Mouse (Mus musculus) heart, embryonic 14.5 days (tissue): ENCODE data around the gene Elmod1. TPM values are rescaled to one million over a fixed set of nuclear protein-coding genes. Genes with fewer than 3 reads are reported as not detected.

Experiments used
- ATAC-seq: fragments of 200-750 bp; cut with Nextera tagmentation; 2 replicates; pipeline ENCODE4 v1.8.0; 2017; ENCODE audit warnings: low read depth, moderate TSS enrichment; ENCODE audit not compliant: insufficient number of reproducible peaks, insufficient read depth, low FRiP score
- H3K27ac ChIP-seq, 2 experiments: fragments of 200-500 bp in 1 of 2; fragments of 300-500 bp in 1 of 2; sonication (generic) in 1 of 2; replicated peaks in 1 of 2; 2 replicates each; pipeline ENCODE4 v1.5.1; 2012 to 2014; ENCODE audit warnings: low read depth in 2 of 2, low read length in 2 of 2, control low read depth in 1 of 2, mild to moderate bottlenecking in 1 of 2, mixed read lengths in 1 of 2; ENCODE audit not compliant: control insufficient read depth in 1 of 2, insufficient read depth in 1 of 2
- H3K27me3 ChIP-seq: fragments of 300-500 bp; sonication (generic); 2 replicates; pipeline ENCODE4 v1.6.1; 2014; ENCODE audit warnings: mild to moderate bottlenecking, low read length, control low read depth; ENCODE audit not compliant: control insufficient read depth, insufficient read depth
- H3K36me3 ChIP-seq: fragments of 300-500 bp; sonication (generic); 2 replicates; pipeline ENCODE4 v1.6.1; 2014; ENCODE audit warnings: mild to moderate bottlenecking, control low read depth, low read length, mixed read lengths; ENCODE audit not compliant: control insufficient read depth, insufficient read depth
- H3K4me1 ChIP-seq, 2 experiments: fragments of 200-500 bp in 1 of 2; fragments of 300-500 bp in 1 of 2; sonication (generic) in 1 of 2; 2 replicates each; pipeline ENCODE4 v1.6.1; 2012 to 2014; ENCODE audit warnings: low read length in 2 of 2, control low read depth in 1 of 2, mixed read lengths in 1 of 2; ENCODE audit not compliant: control insufficient read depth in 2 of 2, insufficient read depth in 2 of 2
- H3K4me2 ChIP-seq: fragments of 300-500 bp; sonication (generic); 2 replicates; pipeline ENCODE4 v1.6.1; 2014; ENCODE audit warnings: mild to moderate bottlenecking, low read length
- H3K4me3 ChIP-seq, 2 experiments: fragments of 200-500 bp in 1 of 2; fragments of 300-500 bp in 1 of 2; sonication (generic) in 1 of 2; 2 replicates each; pipeline ENCODE4 v1.5.1; 2012 to 2014; ENCODE audit warnings: low read length in 2 of 2, mild to moderate bottlenecking in 2 of 2, control low read depth in 1 of 2, low read depth in 1 of 2, moderate library complexity in 1 of 2; ENCODE audit not compliant: control insufficient read depth in 1 of 2, insufficient read depth in 1 of 2
- H3K9ac ChIP-seq: fragments of 300-500 bp; sonication (generic); 2 replicates; pipeline ENCODE4 v1.6.1; 2014; ENCODE audit warnings: mild to moderate bottlenecking, low read length
- H3K9me3 ChIP-seq: fragments of 300-500 bp; sonication (generic); 2 replicates; pipeline ENCODE4 v1.6.1; 2016; ENCODE audit warnings: low read length, control low read depth; ENCODE audit not compliant: control insufficient read depth
- WGBS: fragments of 180-500 bp; shearing (Covaris S2); extraction: QIAGEN DNeasy Blood & Tissue Kit; methylation state at CpG from one replicate; pipeline ENCODE4 v1.1.7; 2014; 5-methylcytosine and 5-hydroxymethylcytosine counted together
- polyA plus RNA-seq: library from polyadenylated mRNA; unstranded; fragments of >200 nt; fragmentation: Nextera tagmentation; extraction: Ambion mirVana; gene quantifications from 2 replicates; pipeline ENCODE4 v1.2.1, GENCODE M21; 2014

Gene Elmod1
- polyA plus RNA-seq, 1 experiment from 2014 or later = 0.09 TPM

- H3K9ac ChIP-seq = no peak overlapping the region
- no peak for ATAC-seq
- H3K4me1 ChIP-seq = no peaks in the 10 kb centered on the region
- H3K27ac ChIP-seq = no peak overlapping the region
- H3K4me2 ChIP-seq = no peak overlapping the region
- H3K4me3 ChIP-seq = no peak overlapping the region
- no peaks in the 10 kb centered on the region for H3K9me3 ChIP-seq
- no peaks in the 10 kb centered on the region for H3K27me3 ChIP-seq
- no peaks in the 10 kb centered on the region for H3K36me3 ChIP-seq
- WGBS = 78% methylated on average over 5 of the region's 5 CpGs
These were observed 64.8 kb downstream of the Elmod1 start for GRCm38 (mm10) chr9:53910331-53910730.

- WGBS = 82% methylated on average over 10 of the region's 10 CpGs
- ATAC-seq = no peak
These were observed 68.3 kb downstream of the Elmod1 start for GRCm38 (mm10) chr9:53906798-53907197.

DNA sequence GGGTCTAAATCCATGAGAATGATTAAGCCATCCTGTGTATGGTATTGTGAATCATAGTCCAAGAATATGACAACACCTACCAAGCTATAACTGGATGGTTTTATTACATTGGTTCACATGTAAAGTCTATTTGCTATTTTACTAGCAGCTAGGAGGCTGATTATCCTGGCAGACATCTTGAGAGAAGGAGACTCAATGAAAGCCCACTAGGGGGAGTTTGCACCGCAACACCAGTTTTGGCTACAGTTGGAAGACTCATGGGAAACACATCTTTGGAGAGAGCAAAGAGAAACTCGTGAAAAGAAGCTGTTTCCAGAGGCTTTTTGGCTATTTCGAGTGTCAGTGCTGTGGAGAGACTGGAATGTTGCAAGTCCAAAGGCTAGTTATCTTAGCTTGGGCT, 69.7 kb downstream of the Elmod1 start:
- no peak overlapping the region for H3K27ac ChIP-seq
- WGBS = 38% methylated on average over 3 of the region's 3 CpGs
- H3K4me1 ChIP-seq = no peaks in the 10 kb centered on the region
- H3K4me3 ChIP-seq = no peak overlapping the region
- no peak for ATAC-seq
- no peaks in the 10 kb centered on the region for H3K9me3 ChIP-seq
- no peaks in the 10 kb centered on the region for H3K27me3 ChIP-seq
- H3K4me2 ChIP-seq = no peak overlapping the region
- no peak overlapping the region for H3K9ac ChIP-seq
- H3K36me3 ChIP-seq = no peaks in the 10 kb centered on the region

More at GRCm38 (mm10) chr9:53906798-53907197, 68.3 kb downstream of the Elmod1 start:
- Histone ChIP-seq H3K9ac (no peak overlapping the region), H3K27ac (no peak overlapping the region), H3K4me2 (no peak overlapping the region), H3K4me3 (no peak overlapping the region), H3K36me3 (no peaks in the 10 kb centered on the region), H3K9me3 (no peaks in the 10 kb centered on the region), H3K27me3 (no peaks in the 10 kb centered on the region), H3K4me1 (no peaks in the 10 kb centered on the region)

DNA sequence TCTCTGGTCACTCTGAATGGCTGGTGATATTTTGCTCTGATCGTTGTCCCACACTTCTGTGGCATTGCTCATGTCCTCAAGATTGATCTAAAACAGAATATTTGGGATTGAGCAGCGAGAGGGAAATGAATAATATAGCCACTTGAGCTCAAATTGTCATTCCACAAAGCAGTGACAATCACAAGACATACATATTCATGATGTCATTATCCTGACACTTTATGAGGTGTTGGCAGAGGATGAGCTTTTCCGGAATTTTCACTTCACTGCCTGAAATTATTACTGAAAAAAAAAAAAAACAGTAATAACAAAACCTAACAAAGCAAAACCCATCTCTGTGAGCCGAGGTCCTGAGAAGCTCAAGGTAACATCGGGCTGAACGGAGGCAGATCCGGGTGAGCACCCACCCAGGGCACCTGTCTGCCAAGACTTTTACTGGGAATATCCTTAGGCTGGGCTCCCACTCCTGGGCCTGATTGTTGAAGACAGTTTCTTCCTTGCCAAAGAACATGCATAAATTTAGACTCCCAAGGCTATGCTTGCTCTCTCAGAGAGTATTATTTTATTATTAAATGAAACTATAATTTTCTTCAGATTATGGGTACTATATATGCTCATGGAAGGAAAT, 71.8 kb downstream of the Elmod1 start:
- Histone ChIP-seq H3K36me3 (no peaks in the 10 kb centered on the region), H3K27ac (no peak overlapping the region), H3K9ac (no peak overlapping the region), H3K27me3 (no peaks in the 10 kb centered on the region), H3K4me3 (no peak overlapping the region), H3K4me2 (no peak overlapping the region), H3K9me3 (no peaks in the 10 kb centered on the region), H3K4me1 (no peaks in the 10 kb centered on the region)
- no peak for ATAC-seq
- WGBS = 86% methylated on average over 7 of the region's 7 CpGs

- Histone ChIP-seq H3K36me3 (no peaks in the 10 kb centered on the region), H3K27ac (no peak overlapping the region), H3K4me3 (no peak overlapping the region), H3K4me2 (no peak overlapping the region), H3K9me3 (no peaks in the 10 kb centered on the region), H3K27me3 (no peaks in the 10 kb centered on the region), H3K4me1 (no peaks in the 10 kb centered on the region), H3K9ac (no peak overlapping the region)
- WGBS = 79% methylated on average over 6 of the region's 6 CpGs
- no peak for ATAC-seq
These were observed 75.3 kb downstream of the Elmod1 start for GRCm38 (mm10) chr9:53899836-53900235.

DNA sequence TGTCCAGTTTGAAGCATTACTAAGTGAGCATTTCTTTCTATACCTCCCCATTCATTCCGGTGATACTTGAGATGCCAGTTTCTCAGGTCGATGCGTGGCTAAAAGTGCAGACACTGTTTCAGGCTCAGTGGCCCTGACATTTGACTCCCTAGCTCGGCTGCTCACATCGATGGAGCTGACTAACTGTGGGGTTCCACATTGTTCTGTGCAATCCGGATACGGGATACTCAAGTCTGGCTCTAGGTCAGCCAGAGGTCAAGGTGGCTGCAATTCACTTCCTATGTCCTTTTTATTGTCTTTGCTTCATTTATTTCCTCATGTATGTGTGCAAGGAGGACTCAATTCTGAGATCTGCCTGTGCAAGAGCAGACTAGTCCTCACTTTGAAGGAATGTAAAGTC, 79.3 kb downstream of the Elmod1 start:
- Histone ChIP-seq H3K27ac (no peak overlapping the region), H3K9me3 (no peaks in the 10 kb centered on the region), H3K4me2 (no peak overlapping the region), H3K9ac (no peak overlapping the region), H3K36me3 (no peaks in the 10 kb centered on the region), H3K4me1 (no peaks in the 10 kb centered on the region), H3K27me3 (no peaks in the 10 kb centered on the region), H3K4me3 (no peak overlapping the region)
- 75% methylated on average over 7 of the region's 7 CpGs for WGBS
- no peak for ATAC-seq

DNA sequence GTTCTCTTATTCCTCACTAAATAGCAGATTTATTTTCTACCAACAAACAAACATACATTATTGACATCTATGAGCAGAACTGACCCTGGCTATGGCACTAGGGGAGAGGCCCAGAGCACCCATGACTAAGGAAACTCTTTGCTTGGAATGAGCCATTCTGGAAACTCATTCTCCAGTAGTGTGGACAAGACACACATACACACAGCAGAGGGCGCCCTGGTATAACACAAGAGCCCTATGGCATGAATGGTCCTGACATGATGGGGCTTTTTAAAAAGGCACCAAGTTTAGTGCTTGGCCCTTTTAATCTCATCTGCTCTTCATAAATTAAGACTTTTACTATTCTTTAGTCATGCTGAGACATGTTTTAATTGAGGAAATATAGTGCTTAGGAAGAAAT, 85.0 kb downstream of the Elmod1 start:
- WGBS = 0% methylated on average over 1 of the region's 1 CpGs

DNA sequence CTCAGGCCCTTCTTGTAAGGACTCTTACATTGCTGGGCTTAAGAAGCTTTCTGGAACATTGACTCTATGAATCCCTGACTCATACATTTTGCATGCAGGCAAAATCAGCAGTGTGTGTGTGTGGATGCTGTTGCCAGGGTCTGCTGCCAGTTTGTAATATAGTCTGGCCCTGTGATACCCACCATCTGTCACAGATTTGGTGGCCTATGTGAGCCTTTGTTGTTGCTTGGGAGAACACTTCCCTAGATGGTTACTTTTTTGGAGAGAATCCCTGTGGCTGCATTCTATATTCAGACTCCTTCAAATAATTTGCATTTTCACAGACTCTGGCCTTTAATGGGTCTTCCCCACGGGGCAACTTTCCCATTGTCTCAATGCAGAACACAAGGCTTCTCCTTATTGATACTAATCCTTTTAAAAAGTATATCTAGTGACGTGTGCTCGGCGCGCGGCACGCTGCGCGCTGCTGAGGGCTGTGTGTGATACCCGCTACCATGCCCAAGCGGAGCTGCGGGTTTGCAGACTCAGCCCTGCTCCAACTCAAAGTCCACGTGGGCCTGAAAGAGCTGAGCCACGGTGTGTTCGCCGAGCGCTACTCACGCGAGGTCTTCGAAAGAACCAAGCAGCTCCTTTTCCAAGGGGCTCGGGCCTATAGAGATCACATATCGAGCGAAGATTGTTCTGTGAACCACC, 91.4 kb downstream of the Elmod1 start:
- ATAC-seq = no peak
- H3K9me3 ChIP-seq = no peaks in the 10 kb centered on the region
- H3K4me3 ChIP-seq = no peak overlapping the region
- H3K27me3 ChIP-seq = no peaks in the 10 kb centered on the region
- H3K36me3 ChIP-seq = no peaks in the 10 kb centered on the region
- WGBS = 90% methylated on average over 23 of the region's 23 CpGs
- no peak overlapping the region for H3K4me2 ChIP-seq
- H3K4me1 ChIP-seq = no peaks in the 10 kb centered on the region
- no peak overlapping the region for H3K9ac ChIP-seq
- H3K27ac ChIP-seq = no peak overlapping the region

More for the DNA sequence above, 85.0 kb downstream of the Elmod1 start:
- H3K4me2 ChIP-seq = no peak overlapping the region
- no peak overlapping the region for H3K27ac ChIP-seq
- H3K4me3 ChIP-seq = no peak overlapping the region
- no peak for ATAC-seq
- H3K9me3 ChIP-seq = no peaks in the 10 kb centered on the region
- no peaks in the 10 kb centered on the region for H3K27me3 ChIP-seq
- H3K4me1 ChIP-seq = no peaks in the 10 kb centered on the region
- H3K36me3 ChIP-seq = no peaks in the 10 kb centered on the region
- H3K9ac ChIP-seq = no peak overlapping the region
